Mouse (Mus musculus) kidney, adult 2 months (tissue): Measurements from ENCODE around the gene Nobox.

Experiments used
- CTCF ChIP-seq: fragments of 200-500 bp; conservative IDR thresholded peaks from 2 replicates; pipeline ENCODE4 v1.5.1; 2011; ENCODE audit warnings: low read depth, mild to moderate bottlenecking, control low read depth, low read length, moderate library complexity, mixed read lengths; ENCODE audit not compliant: insufficient read depth, insufficient read length
- POLR2A ChIP-seq: fragments of 200-500 bp; IDR thresholded peaks from one replicate; pipeline ENCODE4 v1.6.1; 2011; ENCODE audit warnings: low read depth, low read length, control low read depth

GRCm38 (mm10) chr6:43310071-43310470 lies 717 bp upstream of the Nobox start:
- TF ChIP-seq CTCF = no peak
- TF ChIP-seq POLR2A = no peak
